Mouse (Mus musculus): ENCODE data around the gene Cops9. TPM values are rescaled to one million over a fixed set of nuclear protein-coding genes. Genes with fewer than 3 reads are reported as not detected.

The Cops9 gene
- total and polyA plus RNA-seq, 3 experiments: 130 to 435 (median 153) TPM

DNA sequence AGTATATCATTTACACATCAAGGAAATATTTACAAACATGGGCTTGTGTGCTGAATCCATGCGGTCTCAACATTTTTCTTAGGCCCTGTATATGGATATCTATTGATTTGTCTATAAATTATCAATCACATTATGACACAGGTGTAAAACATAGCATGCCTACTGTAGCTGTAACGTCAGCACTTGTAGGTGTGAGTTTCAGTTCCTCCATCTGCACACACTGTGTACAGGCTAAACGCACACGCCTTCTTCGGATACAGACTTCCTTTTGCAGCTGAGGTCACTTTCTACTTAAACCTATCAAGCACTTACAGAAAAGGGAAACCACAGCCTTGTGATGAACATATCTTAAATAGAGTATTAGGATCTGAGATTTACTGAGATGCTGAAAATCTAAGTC is 37.0 kb upstream of the Cops9 start:
- peaks cover 19% of the 10 kb centered on the region for H3K27me3 ChIP-seq (ENCODE audit: insufficient read depth, low read length)
- DNase-seq (ENCODE audit: low spot score) (no peak), ATAC-seq (ENCODE audit: extremely low read depth, insufficient number of reproducible peaks, low FRiP score, poor library complexity, severe bottlenecking) (no peak)
- no peaks in the 10 kb centered on the region for H3K36me3 ChIP-seq (replicated peaks)
- no peak overlapping the region for H3K4me3 ChIP-seq (ENCODE audit: low read depth, low read length)
- H3K9me3 ChIP-seq (replicated peaks): no peaks in the 10 kb centered on the region
- TF ChIP-seq CTCF (IDR thresholded peaks at IDR 0.05; ENCODE audit: low read depth, low read length) (no peak), POLR2AphosphoS5 (IDR thresholded peaks at IDR 0.05; ENCODE audit: insufficient replicate concordance, low read depth, low read length) (no peak), GATA2 (IDR thresholded peaks at IDR 0.05; ENCODE audit: borderline replicate concordance, low read depth, low read length) (no peak), TAL1 (conservative IDR thresholded peaks at IDR 0.05; ENCODE audit: low read depth, low read length) (no peak)
- H3K4me1 ChIP-seq (ENCODE audit: insufficient read depth, low read depth, low read length): peaks cover 5% of the 10 kb centered on the region; the same call in 1 of the 2 replicates

GRCm38 (mm10) chr1:92676676-92676975 is 34.8 kb upstream of the Cops9 start:
- ATAC-seq (ENCODE audit: extremely low read depth, insufficient number of reproducible peaks, low FRiP score, poor library complexity, severe bottlenecking): no peak

DNA sequence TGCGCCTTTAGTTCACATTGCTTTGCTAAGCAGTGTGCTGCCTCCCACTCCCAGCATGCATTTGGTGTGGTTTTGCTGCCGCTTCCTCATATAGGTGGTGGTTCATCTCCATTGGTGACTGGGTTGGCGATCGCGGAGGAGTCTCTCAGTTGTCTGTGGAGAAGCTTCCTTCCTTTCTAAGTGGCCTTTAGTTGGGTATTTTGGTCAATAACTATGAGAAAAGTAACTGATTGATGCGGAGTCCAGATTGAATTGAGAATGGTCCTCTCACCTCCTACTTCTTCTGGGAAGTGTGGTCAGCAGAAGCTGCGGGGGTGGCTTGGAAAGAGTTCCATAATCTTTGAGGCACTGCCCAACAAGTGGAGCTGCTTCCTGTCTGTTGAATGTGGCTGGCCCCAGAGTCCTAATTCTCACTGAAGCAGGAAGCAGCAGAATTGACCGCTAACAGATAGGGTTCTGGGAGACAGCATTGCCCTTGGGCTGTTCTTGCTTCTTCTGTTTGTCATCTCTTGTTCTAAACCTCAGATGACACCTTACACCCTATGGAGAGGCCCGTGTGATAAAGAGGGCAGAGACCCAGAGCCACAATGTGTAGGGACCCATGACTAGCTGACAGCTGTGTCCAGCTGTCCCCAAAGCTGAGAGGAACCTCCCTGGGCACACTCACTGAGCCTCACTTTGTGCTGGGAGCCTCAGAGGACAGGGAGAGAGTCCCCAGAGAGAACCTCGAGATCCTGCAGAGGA is 34.3 kb upstream of the Cops9 start:
- ATAC-seq (ENCODE audit: extremely low read depth, insufficient number of reproducible peaks, low FRiP score, poor library complexity, severe bottlenecking) (no peak), DNase-seq (ENCODE audit: low spot score) (no peak)
- TF ChIP-seq CTCF (IDR thresholded peaks at IDR 0.05; ENCODE audit: low read depth, low read length): no peak
- no peak for TF ChIP-seq TAL1 (conservative IDR thresholded peaks at IDR 0.05; ENCODE audit: low read depth, low read length)
- no peak for TF ChIP-seq GATA2 (IDR thresholded peaks at IDR 0.05; ENCODE audit: borderline replicate concordance, low read depth, low read length)
- TF ChIP-seq GATA1 (IDR thresholded peaks at IDR 0.05; ENCODE audit: borderline replicate concordance, low read length): no peak
- no peak for TF ChIP-seq POLR2AphosphoS5 (IDR thresholded peaks at IDR 0.05; ENCODE audit: insufficient replicate concordance, low read depth, low read length)
- Histone ChIP-seq H3K9me3 (replicated peaks) (no peaks in the 10 kb centered on the region), H3K36me3 (replicated peaks) (no peaks in the 10 kb centered on the region), H3K4me3 (ENCODE audit: low read depth, low read length) (no peak overlapping the region), H3K4me1 (ENCODE audit: insufficient read depth, low read depth, low read length) (peaks cover 2% of the 10 kb centered on the region; the same call in 1 of the 2 replicates), H3K27me3 (ENCODE audit: insufficient read depth, low read length) (peaks cover 14% of the 10 kb centered on the region)

More at GRCm38 (mm10) chr1:92676676-92676975, 34.8 kb upstream of the Cops9 start:
- H3K4me3 ChIP-seq (ENCODE audit: low read depth, low read length): no peak overlapping the region
- DNase-seq (ENCODE audit: low spot score): no peak
- H3K27me3 ChIP-seq (ENCODE audit: insufficient read depth, low read length): peaks cover 15% of the 10 kb centered on the region
- TF ChIP-seq POLR2AphosphoS5 (IDR thresholded peaks at IDR 0.05; ENCODE audit: insufficient replicate concordance, low read depth, low read length) (no peak), GATA1 (IDR thresholded peaks at IDR 0.05; ENCODE audit: borderline replicate concordance, low read length) (no peak), CTCF (IDR thresholded peaks at IDR 0.05; ENCODE audit: low read depth, low read length) (no peak), GATA2 (IDR thresholded peaks at IDR 0.05; ENCODE audit: borderline replicate concordance, low read depth, low read length) (no peak), TAL1 (conservative IDR thresholded peaks at IDR 0.05; ENCODE audit: low read depth, low read length) (no peak)
- H3K9me3 ChIP-seq (replicated peaks): no peaks in the 10 kb centered on the region
- H3K4me1 ChIP-seq (ENCODE audit: insufficient read depth, low read depth, low read length): peaks cover 2% of the 10 kb centered on the region; the same call in 1 of the 2 replicates
- no peaks in the 10 kb centered on the region for H3K36me3 ChIP-seq (replicated peaks)

GRCm38 (mm10) chr1:92673258-92673782 is 31.5 kb upstream of the Cops9 start:
- ATAC-seq (ENCODE audit: extremely low read depth, insufficient number of reproducible peaks, low FRiP score, poor library complexity, severe bottlenecking) (no peak), DNase-seq (ENCODE audit: low spot score) (no peak)
- Histone ChIP-seq H3K4me1 (ENCODE audit: insufficient read depth, low read depth, low read length) (peaks cover 2% of the 10 kb centered on the region; the same call in 1 of the 2 replicates), H3K9me3 (replicated peaks) (no peaks in the 10 kb centered on the region), H3K4me3 (ENCODE audit: low read depth, low read length) (no peak overlapping the region), H3K36me3 (replicated peaks) (no peaks in the 10 kb centered on the region), H3K27me3 (ENCODE audit: insufficient read depth, low read length) (peaks cover 10% of the 10 kb centered on the region)
- TF ChIP-seq TAL1 (conservative IDR thresholded peaks at IDR 0.05; ENCODE audit: low read depth, low read length) (no peak), GATA1 (IDR thresholded peaks at IDR 0.05; ENCODE audit: borderline replicate concordance, low read length) (no peak), GATA2 (IDR thresholded peaks at IDR 0.05; ENCODE audit: borderline replicate concordance, low read depth, low read length) (no peak), CTCF (IDR thresholded peaks at IDR 0.05; ENCODE audit: low read depth, low read length) (no peak), POLR2AphosphoS5 (IDR thresholded peaks at IDR 0.05; ENCODE audit: insufficient replicate concordance, low read depth, low read length) (no peak)

DNA sequence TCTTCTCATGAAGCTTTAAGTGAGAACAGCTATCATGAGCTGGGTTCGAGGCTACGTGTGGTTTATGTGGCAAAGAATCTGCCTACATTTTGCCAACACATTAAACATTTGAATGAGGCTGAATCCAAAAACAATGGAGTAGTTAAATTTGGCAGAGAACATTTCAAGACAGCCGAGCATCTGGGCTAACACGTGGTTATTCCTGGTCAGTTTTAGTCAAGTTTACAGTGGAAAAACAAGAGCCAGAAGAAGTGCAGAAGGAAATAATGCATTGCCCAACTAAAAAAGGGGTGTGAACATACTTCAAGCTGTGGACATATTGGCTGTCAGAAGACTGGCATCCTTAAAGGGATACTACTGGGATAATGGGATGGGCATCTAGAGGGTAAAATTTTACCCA is 29.5 kb upstream of the Cops9 start:
- no peak for DNase-seq (ENCODE audit: low spot score)
- TF ChIP-seq CTCF (IDR thresholded peaks at IDR 0.05; ENCODE audit: low read depth, low read length) (no peak), GATA2 (IDR thresholded peaks at IDR 0.05; ENCODE audit: borderline replicate concordance, low read depth, low read length) (no peak), TAL1 (conservative IDR thresholded peaks at IDR 0.05; ENCODE audit: low read depth, low read length) (no peak), POLR2AphosphoS5 (IDR thresholded peaks at IDR 0.05; ENCODE audit: insufficient replicate concordance, low read depth, low read length) (no peak), GATA1 (IDR thresholded peaks at IDR 0.05; ENCODE audit: borderline replicate concordance, low read length) (no peak)

GRCm38 (mm10) chr1:92669430-92669829 is 27.6 kb upstream of the Cops9 start:
- Histone ChIP-seq H3K4me3 (ENCODE audit: low read depth, low read length) (no peak overlapping the region), H3K27me3 (ENCODE audit: insufficient read depth, low read length) (peaks cover 15% of the 10 kb centered on the region; the same call in 1 of the 2 replicates), H3K4me1 (ENCODE audit: insufficient read depth, low read depth, low read length) (no peaks in the 10 kb centered on the region), H3K36me3 (replicated peaks) (no peaks in the 10 kb centered on the region), H3K9me3 (replicated peaks) (no peaks in the 10 kb centered on the region)
- TF ChIP-seq POLR2AphosphoS5 (IDR thresholded peaks at IDR 0.05; ENCODE audit: insufficient replicate concordance, low read depth, low read length) (no peak), CTCF (IDR thresholded peaks at IDR 0.05; ENCODE audit: low read depth, low read length) (no peak), GATA2 (IDR thresholded peaks at IDR 0.05; ENCODE audit: borderline replicate concordance, low read depth, low read length) (no peak), TAL1 (conservative IDR thresholded peaks at IDR 0.05; ENCODE audit: low read depth, low read length) (no peak), GATA1 (IDR thresholded peaks at IDR 0.05; ENCODE audit: borderline replicate concordance, low read length) (no peak)
- DNase-seq (ENCODE audit: low spot score) (no peak), ATAC-seq (ENCODE audit: extremely low read depth, insufficient number of reproducible peaks, low FRiP score, poor library complexity, severe bottlenecking) (no peak)

More for the DNA sequence above, 29.5 kb upstream of the Cops9 start:
- no peaks in the 10 kb centered on the region for H3K36me3 ChIP-seq (replicated peaks)
- no peak overlapping the region for H3K4me3 ChIP-seq (ENCODE audit: low read depth, low read length)
- no peaks in the 10 kb centered on the region for H3K9me3 ChIP-seq (replicated peaks)
- H3K4me1 ChIP-seq (ENCODE audit: insufficient read depth, low read depth, low read length): peaks cover 2% of the 10 kb centered on the region; the same call in 1 of the 2 replicates
- ATAC-seq (ENCODE audit: extremely low read depth, insufficient number of reproducible peaks, low FRiP score, poor library complexity, severe bottlenecking): no peak
- peaks cover 11% of the 10 kb centered on the region; the same call in 1 of the 2 replicates for H3K27me3 ChIP-seq (ENCODE audit: insufficient read depth, low read length)

Measured in G1E (cell line).